8 mouse cellular contexts compared by ENCODE assay signal in genomic region chr4:126532827-126533728, GRCm38 (mm10). TPM values are rescaled to one million over a fixed set of nuclear protein-coding genes. Genes with fewer than 3 reads are reported as not detected.
DNase-seq lines count a peak whose midpoint lies in the region; ATAC-seq and TF ChIP-seq lines count a peak whose summit lies in the region.

TSS of gene Ago4 (minus strand) at chr4:126533472.

- H3K4me2 ChIP-seq in CH12.LX (ENCODE audit: insufficient read depth, low read depth, poor library complexity, severe bottlenecking) (peak within 1 kb of the TSS; percentile 83), myocyte (ENCODE audit: low read depth) (peak within 1 kb of the TSS; percentile 61)
- H3K4me2 ChIP-seq in heart, embryonic 12.5 days: peak within 1 kb of the TSS; percentile 95
- peak within 1 kb of the TSS; percentile 97 for H3K4me2 ChIP-seq in kidney, embryonic 15.5 days
- peak within 1 kb of the TSS; percentile 82 for H3K4me2 ChIP-seq in liver, embryonic 13.5 days
- peak within 1 kb of the TSS; percentile 93 for H3K4me2 ChIP-seq in stomach, postnatal 0 days (replicated peaks; ENCODE audit: low read depth)

- peak within 1 kb of the TSS; percentile 71 to 84 (median 73) for H3K4me3 ChIP-seq in CH12.LX (replicated peaks in 1 of 3; ENCODE audit: low read depth in 2 of 3, low read length in 2 of 3, poor library complexity in 1 of 3)
- peak within 1 kb of the TSS; percentile 77 for H3K4me3 ChIP-seq in bone marrow macrophage, adult 2 months (ENCODE audit: insufficient read depth, low read length)
- peak within 1 kb of the TSS; percentile 81 for H3K4me3 ChIP-seq in heart, embryonic 12.5 days
- peak within 1 kb of the TSS; percentile 89 for H3K4me3 ChIP-seq in kidney, embryonic 15.5 days (replicated peaks)
- peak within 1 kb of the TSS; percentile 73 for H3K4me3 ChIP-seq in liver, embryonic 13.5 days (replicated peaks)
- no peak within 1 kb of the TSS for H3K4me3 ChIP-seq in myocyte
- H3K4me3 ChIP-seq in stomach, postnatal 0 days (ENCODE audit: low read depth, low read length): peak within 1 kb of the TSS; percentile 93

- TF ChIP-seq EP300 in CH12.LX (IDR thresholded peaks at IDR 0.05; ENCODE audit: low read length): no peak
- no peak for TF ChIP-seq EP300 in stomach, postnatal 0 days (optimal IDR thresholded peaks at IDR 0.05)

- dilution Hi-C loops in CH12.LX (cut with MboI; ENCODE audit: extremely low pct_ligation_motif_present, extremely low pct_unique_long_range_greater_than_20kb, low sequenced_read_pairs): no loop called here

- WGBS in heart, embryonic 12.5 days: under 1% methylated on average over 117 of the region's 120 CpGs
- under 1% methylated on average over 73 of the region's 120 CpGs for WGBS in kidney, embryonic 15.5 days
- WGBS in liver, embryonic 13.5 days (ENCODE audit: insufficient replicate concordance): 1% methylated on average over 97 of the region's 120 CpGs
- under 1% methylated on average over 65 of the region's 120 CpGs for WGBS in stomach, postnatal 0 days

- ATAC-seq in erythroblast, adult 5-6 weeks (replicated peaks; ENCODE audit: low FRiP score, poor library complexity, severe bottlenecking): 0 out of 2 replicates have a peak, but pooled peaks have one; percentile 20
- ATAC-seq in heart, embryonic 12.5 days (ENCODE audit: insufficient number of reproducible peaks, low FRiP score): peak; percentile 84
- peak; percentile 86 for ATAC-seq in kidney, embryonic 15.5 days (replicated peaks; ENCODE audit: low FRiP score)
- ATAC-seq in liver, embryonic 13.5 days (ENCODE audit: low read depth): peak; percentile 65
- peak; percentile 84 for ATAC-seq in stomach, postnatal 0 days (ENCODE audit: low FRiP score, low TSS enrichment)

- H3K9ac ChIP-seq in CH12.LX (ENCODE audit: insufficient read depth, low read depth): peak within 1 kb of the TSS; percentile 54
- peak within 1 kb of the TSS; percentile 85 for H3K9ac ChIP-seq in heart, embryonic 12.5 days
- peak within 1 kb of the TSS; percentile 84 for H3K9ac ChIP-seq in kidney, embryonic 15.5 days
- peak within 1 kb of the TSS; percentile 70 for H3K9ac ChIP-seq in liver, embryonic 13.5 days
- peak within 1 kb of the TSS; percentile 88 for H3K9ac ChIP-seq in stomach, postnatal 0 days (ENCODE audit: low read length)

- no peak within 1 kb of the TSS for H3ac ChIP-seq in myocyte (ENCODE audit: control insufficient read depth, insufficient read length)

- in situ Hi-C loops in CH12.LX (cut with MboI; ENCODE audit: low pct_ligation_motif_present, low pct_unique_long_range_greater_than_20kb, low sequenced_read_pairs): no loop called here

- H3K36me3 ChIP-seq in CH12.LX (replicated peaks in 1 of 2; ENCODE audit: control insufficient read depth in 1 of 2, insufficient read depth in 1 of 2, low read length in 1 of 2): no peaks in the 10 kb centered on the region
- no peaks in the 10 kb centered on the region for H3K36me3 ChIP-seq in heart, embryonic 12.5 days
- no peaks in the 10 kb centered on the region for H3K36me3 ChIP-seq in kidney, embryonic 15.5 days
- H3K36me3 ChIP-seq in liver, embryonic 13.5 days: no peaks in the 10 kb centered on the region
- H3K36me3 ChIP-seq in myocyte (ENCODE audit: control insufficient read depth, insufficient read depth): no peaks in the 10 kb centered on the region
- no peaks in the 10 kb centered on the region for H3K36me3 ChIP-seq in stomach, postnatal 0 days (ENCODE audit: control insufficient read depth, insufficient read depth, low read length)

- TF ChIP-seq CTCF in CH12.LX (conservative IDR thresholded peaks at IDR 0.05 in 1 of 2, IDR thresholded peaks at IDR 0.05 in 1 of 2; ENCODE audit: low read depth in 2 of 2, low read length in 2 of 2): no peak
- no peak for TF ChIP-seq CTCF in bone marrow macrophage, adult 2 months (IDR thresholded peaks at IDR 0.05; ENCODE audit: low read depth, low read length)
- TF ChIP-seq CTCF in stomach, postnatal 0 days (IDR thresholded peaks at IDR 0.05; ENCODE audit: low read depth): no peak

- H3K9me3 ChIP-seq in CH12.LX (replicated peaks; ENCODE audit: low read length): no peaks in the 10 kb centered on the region
- H3K9me3 ChIP-seq in heart, embryonic 12.5 days (replicated peaks): no peaks in the 10 kb centered on the region
- no peaks in the 10 kb centered on the region for H3K9me3 ChIP-seq in kidney, embryonic 15.5 days (replicated peaks)
- H3K9me3 ChIP-seq in liver, embryonic 13.5 days (replicated peaks): no peaks in the 10 kb centered on the region
- no peaks in the 10 kb centered on the region for H3K9me3 ChIP-seq in stomach, postnatal 0 days (ENCODE audit: control insufficient read depth, low read length)

- H3K4me1 ChIP-seq in CH12.LX (ENCODE audit: control insufficient read depth in 1 of 2, insufficient read depth in 2 of 2): peaks cover 8 to 31% of the 10 kb centered on the region in 2 experiments
- peaks cover 27% of the 10 kb centered on the region for H3K4me1 ChIP-seq in bone marrow macrophage, adult 2 months (ENCODE audit: control insufficient read depth, insufficient read depth, low read length)
- peaks cover 5% of the 10 kb centered on the region for H3K4me1 ChIP-seq in heart, embryonic 12.5 days (replicated peaks)
- peaks cover 11% of the 10 kb centered on the region for H3K4me1 ChIP-seq in kidney, embryonic 15.5 days
- H3K4me1 ChIP-seq in liver, embryonic 13.5 days (replicated peaks): peaks cover 8% of the 10 kb centered on the region; the same call in 1 of the 2 replicates
- 0 out of 2 replicates have a peak, but pooled peaks cover 3% of the 10 kb centered on the region for H3K4me1 ChIP-seq in stomach, postnatal 0 days (replicated peaks; ENCODE audit: control insufficient read depth, insufficient read depth)

- DNase-seq in CH12.LX (ENCODE audit: extremely low read depth): no peak
- no peak for DNase-seq in liver, embryonic 13.5 days
- DNase-seq in stomach, postnatal 0 days (ENCODE audit: low spot score): peak; percentile 73

- TF ChIP-seq POLR2A in CH12.LX (IDR thresholded peaks at IDR 0.05; ENCODE audit: low read depth, low read length) (no peak; the same call in 1 of the 2 replicates), myocyte (IDR thresholded peaks at IDR 0.05; ENCODE audit: insufficient read length, low read depth) (no peak)
- no peak for TF ChIP-seq POLR2A in bone marrow macrophage, adult 2 months (IDR thresholded peaks at IDR 0.05; ENCODE audit: borderline replicate concordance, low read depth, low read length)

- H3K27me3 ChIP-seq in CH12.LX (replicated peaks) (peaks cover 7% of the 10 kb centered on the region), myocyte (ENCODE audit: control insufficient read depth, insufficient read depth, insufficient read length) (peaks cover 45% of the 10 kb centered on the region)
- H3K27me3 ChIP-seq in heart, embryonic 12.5 days (replicated peaks): peaks cover 5% of the 10 kb centered on the region; the same call in 1 of the 2 replicates
- H3K27me3 ChIP-seq in kidney, embryonic 15.5 days: peaks cover 3% of the 10 kb centered on the region; the same call in 1 of the 2 replicates
- peaks cover 31% of the 10 kb centered on the region for H3K27me3 ChIP-seq in liver, embryonic 13.5 days
- H3K27me3 ChIP-seq in stomach, postnatal 0 days (ENCODE audit: control insufficient read depth, insufficient read depth, low read length): no peaks in the 10 kb centered on the region

- no peak within 1 kb of the TSS for H3K27ac ChIP-seq in CH12.LX (ENCODE audit: insufficient read depth, low read depth)
- no peak within 1 kb of the TSS for H3K27ac ChIP-seq in bone marrow macrophage, adult 2 months (ENCODE audit: insufficient read depth, low read depth, low read length)
- H3K27ac ChIP-seq in heart, embryonic 12.5 days (ENCODE audit: poor library complexity, severe bottlenecking): no peak within 1 kb of the TSS
- 0 out of 2 replicates have a peak within 1 kb of the TSS, but pooled peaks have one; percentile 41 for H3K27ac ChIP-seq in kidney, embryonic 15.5 days
- no peak within 1 kb of the TSS for H3K27ac ChIP-seq in liver, embryonic 13.5 days
- peak within 1 kb of the TSS; percentile 67 for H3K27ac ChIP-seq in stomach, postnatal 0 days (replicated peaks)

- H3K79me2 ChIP-seq in CH12.LX (replicated peaks; ENCODE audit: control insufficient read depth, extremely low read depth, insufficient read depth, poor library complexity, severe bottlenecking) (no peaks in the 10 kb centered on the region), myocyte (ENCODE audit: control insufficient read depth, insufficient read depth) (no peaks in the 10 kb centered on the region)

- no peak for TF ChIP-seq RAD21 in CH12.LX (IDR thresholded peaks at IDR 0.05; ENCODE audit: low read depth, low read length)

TF ChIP-seq in CH12.LX, 34 proteins besides CTCF, POLR2A, EP300 and RAD21 (continues in another document):
- no peak for TF ChIP-seq USF2 (conservative IDR thresholded peaks at IDR 0.05; ENCODE audit: low read depth, low read length)
- no peak; the same call in 1 of the 2 replicates for TF ChIP-seq NELFE (IDR thresholded peaks at IDR 0.05; ENCODE audit: low read depth, low read length)
- TF ChIP-seq UBTF (IDR thresholded peaks at IDR 0.05; ENCODE audit: low read depth, low read length): peak; percentile 87
- no peak for TF ChIP-seq TBP (conservative IDR thresholded peaks at IDR 0.05; ENCODE audit: low read depth, low read length)
- no peak for TF ChIP-seq MAZ (IDR thresholded peaks at IDR 0.05; ENCODE audit: low read depth, low read length)
- TF ChIP-seq IRF4 (IDR thresholded peaks at IDR 0.05; ENCODE audit: low read depth, low read length): no peak

TF ChIP-seq in myocyte, 11 proteins besides CTCF, POLR2A, EP300 and RAD21 (continues in another document):
- TF ChIP-seq CEBPB (IDR thresholded peaks at IDR 0.05; ENCODE audit: insufficient read depth, poor library complexity, severe bottlenecking) (no peak), TCF12 (IDR thresholded peaks at IDR 0.05; ENCODE audit: insufficient read depth, poor library complexity, severe bottlenecking) (no peak), MYOD1 (IDR thresholded peaks at IDR 0.05; ENCODE audit: control insufficient read depth in 1 of 3, insufficient read length in 2 of 3, low read depth in 2 of 3) (no peak), TCF3 (IDR thresholded peaks at IDR 0.05; ENCODE audit: insufficient read length, low read depth) (no peak), USF1 (IDR thresholded peaks at IDR 0.05; ENCODE audit: low read depth) (no peak)

RNA-seq across cellular contexts. Expression of gene Ago4, which starts in this region (rescaled TPM):
- 1.3 and 2.6 TPM in 2 replicates for total RNA-seq in CH12.LX (2012; rRNA removed)
- 1.2 and 1.5 TPM in 2 replicates for total RNA-seq in CH12.LX (2014; rRNA removed)
- polyA plus RNA-seq in CH12.LX (2012; ENCODE audit: insufficient read length, low read depth): 1.3 TPM in 2 replicates
- 22.8 and 23.2 TPM in 2 replicates for polyA plus RNA-seq in bone marrow macrophage, adult 2 months (2012; ENCODE audit: insufficient read depth, insufficient read length, missing spikeins)
- 0.63 and 0.77 TPM in 2 replicates for total RNA-seq in erythroblast, adult 5-6 weeks (2015; ENCODE audit: low replicate concordance)
- total RNA-seq in erythroblast, adult 5-6 weeks (2017; ENCODE audit: low replicate concordance): 1.1 and 1.4 TPM in 2 replicates
- 1.0 and 1.4 TPM in 2 replicates for polyA plus RNA-seq in heart, embryonic 12.5 days (2016; fragmentation: Nextera tagmentation; extraction: Ambion mirVana)
- polyA plus RNA-seq in kidney, embryonic 15.5 days (2015; fragmentation: Nextera tagmentation; extraction: Ambion mirVana): 1.4 and 1.8 TPM in 2 replicates
- 0.14 and 0.17 TPM in 2 replicates for polyA plus RNA-seq in liver, embryonic 13.5 days (2015; fragmentation: Nextera tagmentation; extraction: Ambion mirVana)
- polyA plus RNA-seq in myocyte (2012; fragmentation: generic; extraction: Trizol): 0.02 TPM
- polyA plus RNA-seq in stomach, postnatal 0 days (2015; fragmentation: Nextera tagmentation; extraction: Ambion mirVana): 1.6 and 1.7 TPM in 2 replicates

Comparison
In these comparisons a context has a peak if more than half of its experiments do, and no peak if none do; other contexts are left out.
1. Peak in ATAC-seq, H3K4me3 ChIP-seq, H3K9ac ChIP-seq and H3K4me2 ChIP-seq in liver, embryonic 13.5 days; RNA of the gene not detected or under 1 TPM.
2. H3K27ac ChIP-seq: peak in kidney, embryonic 15.5 days (single experiment) and stomach, postnatal 0 days (single experiment); none in CH12.LX (single experiment), bone marrow macrophage, adult 2 months (single experiment), heart, embryonic 12.5 days (single experiment) and liver, embryonic 13.5 days (single experiment).
3. ATAC-seq: peak in every context shown above with its lines; median percentile 86 in kidney, embryonic 15.5 days; 84 in heart, embryonic 12.5 days; 84 in stomach, postnatal 0 days; 65 in liver, embryonic 13.5 days; 20 in erythroblast, adult 5-6 weeks.
4. Peak in every context shown above with its lines, with median percentiles within 50 percentile points of each other: H3K4me2 ChIP-seq and H3K9ac ChIP-seq.